Mouse (Mus musculus) neural tube, embryonic 12.5 days (tissue): Measurements from ENCODE around the gene Slc9a4. TPM values are rescaled to one million over a fixed set of nuclear protein-coding genes. Genes with fewer than 3 reads are reported as not detected.

ENCODE experiments used
- polyA plus RNA-seq: library from polyadenylated mRNA; unstranded; fragments of >200 nt; fragmentation: Nextera tagmentation; extraction: Ambion mirVana; gene quantifications from 2 replicates; pipeline ENCODE4 v1.2.1, GENCODE M21; 2016

The Slc9a4 gene
- polyA plus RNA-seq, 1 experiment from 2014 or later, result not detected

Other genes starting within 250 kb of the Slc9a4 start
- gene Il1rl1, start 150.5 kb upstream of the Slc9a4 start, polyA plus RNA-seq, result 0.08 TPM in 1 of 2 replicates, not detected in the other
- gene Il18r1, start 114.5 kb upstream of the Slc9a4 start, polyA plus RNA-seq, result not detected in 2 replicates
- 0.14 TPM in 1 of 2 replicates, not detected in the other for gene Il18rap, start 64.7 kb upstream of the Slc9a4 start, polyA plus RNA-seq
- gene Slc9a2, start 100.5 kb downstream of the Slc9a4 start, polyA plus RNA-seq, result not detected in 2 replicates
- 4.9 and 5.7 TPM in 2 replicates for gene Mfsd9, start 210.6 kb downstream of the Slc9a4 start, polyA plus RNA-seq
- 0.35 and 0.56 TPM in 2 replicates for gene Tmem182, start 225.5 kb downstream of the Slc9a4 start, polyA plus RNA-seq